Mouse (Mus musculus) liver, adult 2 months (tissue): ENCODE data around the gene Sumf1. TPM values are rescaled to one million over a fixed set of nuclear protein-coding genes. Genes with fewer than 3 reads are reported as not detected.
A peak's percentile ranks its signal among the peaks of the same experiment; 100 is the strongest.

ENCODE experiments used
- DNase-seq: peaks from one replicate; pipeline ENCODE4 v3.0.0-alpha.2; 2011; ENCODE audit warnings: low read depth, low spot score; ENCODE audit errors: extremely low read depth
- H3K27ac ChIP-seq: fragments of 200-500 bp; replicated peaks from 2 replicates; pipeline ENCODE4 v1.5.1; 2012; ENCODE audit warnings: low read depth, mild to moderate bottlenecking, control low read depth, inconsistent platforms, low read length; ENCODE audit not compliant: insufficient read depth
- H3K27me3 ChIP-seq: fragments of 200-500 bp; 2 replicates; pipeline ENCODE4 v1.6.1; 2012; ENCODE audit warnings: mild to moderate bottlenecking, moderate library complexity, low read length, inconsistent platforms; ENCODE audit not compliant: control insufficient read depth, insufficient read depth
- H3K36me3 ChIP-seq: fragments of 200-500 bp; 2 replicates; pipeline ENCODE4 v1.6.1; 2012; ENCODE audit warnings: low read length, inconsistent platforms; ENCODE audit not compliant: control insufficient read depth, insufficient read depth
- H3K4me1 ChIP-seq: fragments of 200-500 bp; 2 replicates; pipeline ENCODE4 v1.6.1; 2011; ENCODE audit warnings: low read length; ENCODE audit not compliant: control insufficient read depth, insufficient read depth
- H3K4me3 ChIP-seq: fragments of 200-500 bp; 2 replicates; pipeline ENCODE4 v1.5.1; 2011; ENCODE audit warnings: low read depth, mild to moderate bottlenecking, control low read depth, low read length, moderate library complexity; ENCODE audit not compliant: insufficient read depth
- H3K79me2 ChIP-seq: fragments of 200-500 bp; 2 replicates; pipeline ENCODE4 v1.6.1; 2012; ENCODE audit warnings: inconsistent platforms, mild to moderate bottlenecking, low read length, moderate library complexity; ENCODE audit not compliant: control insufficient read depth, insufficient read depth
- H3K9ac ChIP-seq: fragments of 200-500 bp; 2 replicates; pipeline ENCODE4 v1.6.1; 2012; ENCODE audit warnings: low read depth, mild to moderate bottlenecking, control low read depth, inconsistent platforms, low read length
- CTCF ChIP-seq: fragments of 200-500 bp; IDR thresholded peaks from 2 replicates; pipeline ENCODE4 v1.5.1; 2011; ENCODE audit warnings: low read depth, low read length, control low read depth
- POLR2A ChIP-seq: fragments of 200-500 bp; IDR thresholded peaks from 2 replicates; pipeline ENCODE4 v1.6.1; 2011; ENCODE audit warnings: low read length, control low read depth; ENCODE audit not compliant: insufficient read depth; ENCODE audit errors: extremely low read depth
- WGBS: fragments of 180-500 bp; shearing (Covaris S2); methylation state at CpG from one replicate; pipeline ENCODE4 v1.1.7; 2018; 5-methylcytosine and 5-hydroxymethylcytosine counted together
- polyA plus RNA-seq: library from polyadenylated mRNA; depleted of rRNA; stranded (reverse); fragments of >200 nt; gene quantifications from 2 replicates; pipeline ENCODE4 v1.2.3, GENCODE M21; 2012; rRNA removed
- total RNA-seq: library from RNA; depleted of rRNA; stranded (reverse); fragments of >200 nt; gene quantifications from 2 replicates; pipeline ENCODE4 v1.2.3, GENCODE M21; 2014; rRNA removed

Sumf1 gene
- total and polyA plus RNA-seq, 2 experiments, result 20.5 to 23.3 TPM

DNA sequence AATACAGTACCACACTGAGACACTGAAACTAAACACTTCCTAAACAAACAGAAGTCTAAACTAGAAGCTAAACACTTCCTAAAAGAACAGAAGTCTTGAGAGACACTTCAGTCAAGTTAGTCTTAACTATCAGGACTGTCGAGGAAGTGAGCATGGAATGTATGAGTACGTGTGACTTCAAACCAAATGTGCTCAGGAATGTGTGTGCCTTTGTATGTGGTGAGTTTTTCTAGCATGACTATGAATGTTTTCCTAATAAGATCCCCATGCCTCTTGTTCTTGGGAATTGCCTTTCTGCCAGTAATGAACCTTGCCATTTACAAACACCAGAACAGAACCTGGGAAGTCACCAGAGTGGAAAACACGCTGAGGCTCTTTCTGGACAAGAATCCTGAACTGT is 124.3 kb downstream of the Sumf1 start:
- DNase-seq, result no peak
- Histone ChIP-seq H3K27ac (no peak overlapping the region), H3K36me3 (no peaks in the 10 kb centered on the region), H3K9ac (no peak overlapping the region), H3K4me3 (no peak overlapping the region), H3K79me2 (no peaks in the 10 kb centered on the region), H3K4me1 (no peaks in the 10 kb centered on the region), H3K27me3 (no peaks in the 10 kb centered on the region)
- 84% methylated on average over 3 of the region's 3 CpGs for WGBS
- no peak for TF ChIP-seq CTCF
- no peak for TF ChIP-seq POLR2A

DNA sequence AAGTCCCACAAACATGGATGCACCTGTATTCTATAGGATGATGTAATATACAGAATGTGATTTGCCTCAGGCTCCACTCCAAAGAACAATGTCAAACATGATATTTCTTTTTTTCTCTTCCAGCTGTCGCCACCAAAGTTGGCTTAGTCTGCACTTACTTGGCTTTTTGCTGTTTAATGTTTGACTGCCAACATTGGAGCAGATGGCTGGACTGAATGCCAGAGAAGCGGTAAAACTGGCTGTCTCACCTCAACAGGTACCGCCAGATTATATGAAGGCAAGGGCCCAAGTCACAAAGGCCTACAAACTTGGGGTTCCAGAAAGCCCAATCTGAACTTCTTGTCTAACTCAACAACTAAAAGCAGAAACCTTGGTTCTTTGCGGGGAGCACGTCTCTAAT is 127.3 kb downstream of the Sumf1 start:
- Histone ChIP-seq H3K36me3 (no peaks in the 10 kb centered on the region), H3K4me3 (no peak overlapping the region), H3K79me2 (no peaks in the 10 kb centered on the region), H3K4me1 (no peaks in the 10 kb centered on the region), H3K27ac (no peak overlapping the region), H3K27me3 (no peaks in the 10 kb centered on the region), H3K9ac (no peak overlapping the region)
- TF ChIP-seq POLR2A, result no peak
- no peak for TF ChIP-seq CTCF
- DNase-seq, result peak; percentile 18
- 61% methylated on average over 5 of the region's 5 CpGs for WGBS

DNA sequence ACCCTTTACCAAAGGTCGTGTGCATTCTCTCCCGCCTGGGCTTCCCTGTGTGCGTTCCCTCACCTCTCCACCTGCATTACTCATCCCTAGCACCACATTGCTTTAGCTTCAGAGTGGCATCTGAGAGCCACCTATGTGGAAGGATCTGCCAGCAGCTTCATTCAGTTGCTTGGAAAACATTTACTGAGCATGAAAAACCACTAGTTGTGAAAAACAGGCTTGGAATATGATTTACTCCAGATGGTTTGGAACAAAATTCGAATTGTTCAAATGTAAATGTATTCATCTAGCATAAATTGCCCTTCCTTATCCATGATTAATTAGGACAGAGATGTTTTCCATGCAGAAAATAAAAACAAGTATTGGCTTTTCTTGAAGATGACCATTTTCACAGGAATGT is 128.0 kb downstream of the Sumf1 start:
- Histone ChIP-seq H3K27ac (no peak overlapping the region), H3K4me3 (no peak overlapping the region), H3K9ac (no peak overlapping the region), H3K27me3 (no peaks in the 10 kb centered on the region), H3K4me1 (no peaks in the 10 kb centered on the region), H3K36me3 (no peaks in the 10 kb centered on the region), H3K79me2 (no peaks in the 10 kb centered on the region)
- WGBS, result 60% methylated on average over 4 of the region's 4 CpGs
- TF ChIP-seq POLR2A, result no peak
- DNase-seq, result no peak

Other genes starting within 250 kb of the Sumf1 start
- gene Setmar, start 120.5 kb downstream of the Sumf1 start, total RNA-seq, result 3.6 and 4.1 TPM in 2 replicates
- 1.3 and 1.5 TPM in 2 replicates for gene Setmar, start 120.5 kb downstream of the Sumf1 start, polyA plus RNA-seq
- 55.0 and 56.6 TPM in 2 replicates for gene Itpr1, start 27.5 kb upstream of the Sumf1 start, total RNA-seq
- 6.9 and 9.2 TPM in 2 replicates for gene Itpr1, start 27.5 kb upstream of the Sumf1 start, polyA plus RNA-seq